ENCODE assay signal across 29 mouse cellular contexts in the genomic region with DNA sequence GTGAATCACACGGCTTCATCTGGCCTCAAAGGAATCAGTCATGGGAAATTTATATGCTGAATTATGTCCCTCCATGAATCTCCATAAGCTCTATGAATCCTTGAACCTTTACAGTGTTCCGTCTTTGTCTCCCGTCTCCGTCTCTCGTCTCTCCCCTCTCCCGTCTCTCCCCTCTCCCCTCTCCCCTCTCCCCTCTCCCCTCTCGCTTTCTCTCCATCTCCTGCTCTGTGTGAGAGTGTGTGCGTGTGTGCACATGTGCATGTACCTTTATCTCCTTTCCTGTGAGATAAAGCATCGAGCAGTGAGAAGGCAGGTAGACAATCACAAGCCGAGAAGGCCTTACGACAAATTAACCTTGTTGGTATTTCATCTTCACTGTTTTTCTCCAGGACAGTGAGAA.
DNase-seq lines count a peak whose midpoint lies in the region; ATAC-seq and TF ChIP-seq lines count a peak whose summit lies in the region.
"Had no signal": no experiment of that assay in that cellular context is flagged by ENCODE, and none has a peak within 500 bp of the region (broad histone marks: within the 10 kb centered on the region; RNA-seq: fewer than 3 reads in every experiment).

No protein-coding gene starts in this region.

- no peak overlapping the region for H3K4me2 ChIP-seq in forebrain, embryonic 11.5 days (ENCODE audit: low read depth, low read length, severe bottlenecking)
- H3K4me2 ChIP-seq in forebrain, embryonic 14.5 days (ENCODE audit: low read length): no peak overlapping the region
- no peak overlapping the region for H3K4me2 ChIP-seq in midbrain, embryonic 13.5 days (replicated peaks)
- H3K4me2 ChIP-seq in neural tube, embryonic 14.5 days (ENCODE audit: low read depth, low read length): no peak overlapping the region
- H3K4me2 ChIP-seq: forebrain, embryonic 13.5 days; heart, embryonic 12.5 days; intestine, embryonic 15.5 days; limb, embryonic 13.5 days; liver, embryonic 11.5 days; lung, embryonic 15.5 days; midbrain, embryonic 12.5 days had no signal

- 81% methylated on average over 11 of the region's 11 CpGs for WGBS in forebrain, embryonic 11.5 days
- 64% methylated on average over 11 of the region's 11 CpGs for WGBS in forebrain, embryonic 14.5 days
- 54% methylated on average over 11 of the region's 11 CpGs for WGBS in midbrain, embryonic 13.5 days
- WGBS in midbrain, embryonic 10.5 days: 89% methylated on average over 10 of the region's 11 CpGs
- 50% methylated on average over 11 of the region's 11 CpGs for WGBS in neural tube, embryonic 14.5 days
- 79% methylated on average over 11 of the region's 11 CpGs for WGBS in heart, embryonic 10.5 days

- H3K4me1 ChIP-seq in forebrain, embryonic 11.5 days (replicated peaks; ENCODE audit: control insufficient read depth, insufficient read depth, low read length): no peaks in the 10 kb centered on the region; the same call in 1 of the 2 replicates
- peaks cover 6% of the 10 kb centered on the region; the same call in 1 of the 2 replicates for H3K4me1 ChIP-seq in forebrain, embryonic 14.5 days (ENCODE audit: control insufficient read depth, insufficient read depth, low read length)
- H3K4me1 ChIP-seq in midbrain, embryonic 13.5 days (replicated peaks): peaks cover 13% of the 10 kb centered on the region
- peaks cover 4% of the 10 kb centered on the region; the same call in 1 of the 2 replicates for H3K4me1 ChIP-seq in midbrain, embryonic 10.5 days
- H3K4me1 ChIP-seq in neural tube, embryonic 14.5 days (ENCODE audit: control insufficient read depth, insufficient read depth, low read length): 0 out of 2 replicates have a peak, but pooled peaks cover 3% of the 10 kb centered on the region
- no peaks in the 10 kb centered on the region for H3K4me1 ChIP-seq in heart, embryonic 10.5 days
- H3K4me1 ChIP-seq: heart, embryonic 12.5 days; intestine, embryonic 15.5 days; limb, embryonic 13.5 days; lung, embryonic 15.5 days had no signal

- no peak for DNase-seq in forebrain, embryonic 11.5 days (ENCODE audit: low spot score)
- no peak for DNase-seq in forebrain, embryonic 14.5 days (ENCODE audit: low spot score)
- no peak for DNase-seq in midbrain, embryonic 10.5 days (ENCODE audit: low spot score)
- peak; percentile 23 for DNase-seq in brain, embryonic 14.5 days (ENCODE audit: low read depth)
- DNase-seq in heart, embryonic 10.5 days (ENCODE audit: low spot score): no peak
- DNase-seq: adrenal gland, adult 2 months; adrenal gland, postnatal 36 days; cerebellum, adult 2 months; cerebellum, postnatal 14 days; gastrocnemius, adult 2 months; gastrocnemius, postnatal 36 days; heart, adult 18-20 months; kidney, adult 2 months; kidney, postnatal 36 days; thymus, postnatal 4 days had no signal

- no peaks in the 10 kb centered on the region for H3K27me3 ChIP-seq in forebrain, embryonic 11.5 days (ENCODE audit: control insufficient read depth, insufficient read depth, low read length)
- H3K27me3 ChIP-seq in forebrain, embryonic 14.5 days (replicated peaks; ENCODE audit: control insufficient read depth, insufficient read depth, low read length): no peaks in the 10 kb centered on the region
- H3K27me3 ChIP-seq in midbrain, embryonic 13.5 days: peaks cover 9% of the 10 kb centered on the region; the same call in 1 of the 2 replicates
- no peaks in the 10 kb centered on the region; the same call in 1 of the 2 replicates for H3K27me3 ChIP-seq in midbrain, embryonic 10.5 days (ENCODE audit: low read depth, poor library complexity, severe bottlenecking)
- H3K27me3 ChIP-seq in neural tube, embryonic 14.5 days (ENCODE audit: control insufficient read depth, insufficient read depth, low read length): no peaks in the 10 kb centered on the region
- H3K27me3 ChIP-seq in heart, embryonic 10.5 days (ENCODE audit: insufficient read depth, poor library complexity, severe bottlenecking): no peaks in the 10 kb centered on the region
- H3K27me3 ChIP-seq: CH12.LX; forebrain, embryonic 13.5 days; heart, embryonic 12.5 days; intestine, embryonic 15.5 days; limb, embryonic 13.5 days; lung, embryonic 15.5 days had no signal

- H3K9ac ChIP-seq in forebrain, embryonic 11.5 days (ENCODE audit: low read length): no peak overlapping the region
- H3K9ac ChIP-seq in forebrain, embryonic 14.5 days (ENCODE audit: low read length): no peak overlapping the region
- no peak overlapping the region for H3K9ac ChIP-seq in midbrain, embryonic 13.5 days (replicated peaks)
- H3K9ac ChIP-seq in neural tube, embryonic 14.5 days (replicated peaks; ENCODE audit: low read depth, low read length): no peak overlapping the region
- H3K9ac ChIP-seq: forebrain, embryonic 13.5 days; heart, embryonic 12.5 days; intestine, embryonic 15.5 days; limb, embryonic 13.5 days; lung, embryonic 15.5 days; midbrain, embryonic 12.5 days had no signal

- peak; percentile 56; the same call in 1 of the 2 replicates for ATAC-seq in forebrain, embryonic 11.5 days (replicated peaks; ENCODE audit: low FRiP score)
- no peak for ATAC-seq in forebrain, embryonic 14.5 days
- ATAC-seq in midbrain, embryonic 13.5 days: peak; percentile 70; the same call in 1 of the 2 replicates
- peak; percentile 76 for ATAC-seq in neural tube, embryonic 14.5 days (ENCODE audit: low read depth)
- ATAC-seq: activated CD4-positive, CD25-positive, alpha-beta regulatory T cell, adult 4 months; forebrain, embryonic 13.5 days; intestine, embryonic 15.5 days had no signal

- H3K9me3 ChIP-seq in forebrain, embryonic 11.5 days (ENCODE audit: control insufficient read depth, low read length): no peaks in the 10 kb centered on the region
- no peaks in the 10 kb centered on the region for H3K9me3 ChIP-seq in forebrain, embryonic 14.5 days (replicated peaks; ENCODE audit: control insufficient read depth, low read length)
- H3K9me3 ChIP-seq in midbrain, embryonic 13.5 days: no peaks in the 10 kb centered on the region
- H3K9me3 ChIP-seq in midbrain, embryonic 10.5 days (replicated peaks): no peaks in the 10 kb centered on the region
- H3K9me3 ChIP-seq in neural tube, embryonic 14.5 days (ENCODE audit: control insufficient read depth, low read length): no peaks in the 10 kb centered on the region
- H3K9me3 ChIP-seq in heart, embryonic 10.5 days: no peaks in the 10 kb centered on the region
- H3K9me3 ChIP-seq: forebrain, embryonic 13.5 days; heart, embryonic 12.5 days; intestine, embryonic 15.5 days; limb, embryonic 13.5 days; lung, embryonic 15.5 days; midbrain, embryonic 12.5 days had no signal

- no peak overlapping the region for H3K27ac ChIP-seq in forebrain, embryonic 11.5 days (ENCODE audit: low read depth, low read length)
- no peak overlapping the region for H3K27ac ChIP-seq in forebrain, embryonic 14.5 days (ENCODE audit: low read depth, low read length)
- no peak overlapping the region for H3K27ac ChIP-seq in midbrain, embryonic 13.5 days
- H3K27ac ChIP-seq in midbrain, embryonic 10.5 days (replicated peaks): no peak overlapping the region
- H3K27ac ChIP-seq in neural tube, embryonic 14.5 days (ENCODE audit: low read depth, low read length): no peak overlapping the region
- H3K27ac ChIP-seq in heart, embryonic 10.5 days: no peak overlapping the region
- H3K27ac ChIP-seq: forebrain, embryonic 13.5 days; gastrocnemius, adult 2 months; intestine, embryonic 15.5 days; layer of hippocampus, adult 2 months; limb, embryonic 13.5 days; lung, embryonic 15.5 days; midbrain, embryonic 12.5 days had no signal

- TF ChIP-seq POLR2A in brain, embryonic 14.5 days (IDR thresholded peaks at IDR 0.05; ENCODE audit: borderline replicate concordance, extremely low read depth, insufficient read depth, insufficient read length, poor library complexity, severe bottlenecking): no peak

- H3K4me3 ChIP-seq in forebrain, embryonic 11.5 days (ENCODE audit: low read depth, low read length): no peak overlapping the region
- H3K4me3 ChIP-seq in forebrain, embryonic 14.5 days (ENCODE audit: low read depth, low read length): no peak overlapping the region
- no peak overlapping the region for H3K4me3 ChIP-seq in midbrain, embryonic 13.5 days (replicated peaks)
- no peak overlapping the region for H3K4me3 ChIP-seq in midbrain, embryonic 10.5 days
- no peak overlapping the region for H3K4me3 ChIP-seq in neural tube, embryonic 14.5 days (ENCODE audit: low read depth, low read length)
- H3K4me3 ChIP-seq in heart, embryonic 10.5 days: no peak overlapping the region
- H3K4me3 ChIP-seq: erythroblast, embryonic 14.5 days; forebrain, embryonic 13.5 days; gastrocnemius, adult 2 months; heart, embryonic 12.5 days; intestine, embryonic 15.5 days; layer of hippocampus, adult 2 months; limb, embryonic 13.5 days; lung, embryonic 15.5 days; midbrain, embryonic 12.5 days; myocyte had no signal

- no peak for TF ChIP-seq CTCF in brain, embryonic 14.5 days (IDR thresholded peaks at IDR 0.05; ENCODE audit: borderline replicate concordance, extremely low read depth, insufficient read depth, insufficient read length)

- H3K36me3 ChIP-seq in forebrain, embryonic 11.5 days (ENCODE audit: control insufficient read depth, insufficient read depth, low read length): no peaks in the 10 kb centered on the region
- H3K36me3 ChIP-seq in forebrain, embryonic 14.5 days (ENCODE audit: control insufficient read depth, insufficient read depth, low read length): no peaks in the 10 kb centered on the region
- no peaks in the 10 kb centered on the region for H3K36me3 ChIP-seq in midbrain, embryonic 13.5 days
- H3K36me3 ChIP-seq in midbrain, embryonic 10.5 days: no peaks in the 10 kb centered on the region
- H3K36me3 ChIP-seq in neural tube, embryonic 14.5 days (ENCODE audit: control insufficient read depth, insufficient read depth, low read length): no peaks in the 10 kb centered on the region
- no peaks in the 10 kb centered on the region for H3K36me3 ChIP-seq in heart, embryonic 10.5 days
- H3K36me3 ChIP-seq: heart, embryonic 12.5 days; intestine, embryonic 15.5 days; limb, embryonic 13.5 days; lung, embryonic 15.5 days; midbrain, embryonic 12.5 days had no signal
